Mouse (Mus musculus): ENCODE measurements around the gene Slc2a6.

GRCm38 (mm10) chr2:27022612-27023011 lies 5.2 kb downstream of the Slc2a6 start:
- TF ChIP-seq CEBPB (IDR thresholded peaks at IDR 0.05; ENCODE audit: low read depth) (no peak), CTCF (IDR thresholded peaks at IDR 0.05; ENCODE audit: control insufficient read depth, insufficient read depth, insufficient read length) (no peak), USF1 (IDR thresholded peaks at IDR 0.05; ENCODE audit: low read depth) (no peak)
